Mouse (Mus musculus) liver, embryonic 11.5 days (tissue): ENCODE measurements at regions not wholly inside any gene's neighbourhood (a gene's known extent, or its start where the extent isn't known, plus 50 kb on each side); places are given as distances from the start of the nearest gene placed in this dataset.

ENCODE experiments used
- ATAC-seq: fragments of 200-750 bp; cut with Nextera tagmentation; replicated peaks from 2 replicates; pipeline ENCODE4 v1.8.0; 2017; ENCODE audit warnings: moderate number of reproducible peaks, mild to moderate bottlenecking, moderate TSS enrichment, moderate library complexity; ENCODE audit not compliant: low FRiP score
- DNase-seq: peaks from one replicate; pipeline ENCODE4 v3.0.0-alpha.2; 2017; ENCODE audit warnings: low spot score
- H3K27ac ChIP-seq: fragments of 300-500 bp; sonication (generic); 2 replicates; pipeline ENCODE4 v1.5.1; 2014; ENCODE audit warnings: mild to moderate bottlenecking, low read depth, low read length, control low read depth
- H3K27me3 ChIP-seq: fragments of 300-500 bp; sonication (generic); replicated peaks from 2 replicates; pipeline ENCODE4 v1.6.1; 2014; ENCODE audit warnings: low read length, mixed read lengths; ENCODE audit not compliant: control insufficient read depth, insufficient read depth
- H3K36me3 ChIP-seq: fragments of 300-500 bp; sonication (generic); 2 replicates; pipeline ENCODE4 v1.6.1; 2014; ENCODE audit warnings: mild to moderate bottlenecking, low read length, moderate library complexity, mixed read lengths; ENCODE audit not compliant: control insufficient read depth, insufficient read depth
- H3K4me1 ChIP-seq: fragments of 300-500 bp; sonication (generic); replicated peaks from 2 replicates; pipeline ENCODE4 v1.6.1; 2014; ENCODE audit warnings: low read length, mixed read lengths; ENCODE audit not compliant: control insufficient read depth, insufficient read depth
- H3K4me2 ChIP-seq: fragments of 300-500 bp; sonication (generic); 2 replicates; pipeline ENCODE4 v1.6.1; 2014; ENCODE audit warnings: mild to moderate bottlenecking, control low read depth, moderate library complexity
- H3K4me3 ChIP-seq: fragments of 300-500 bp; sonication (generic); 2 replicates; pipeline ENCODE4 v1.5.1; 2014; ENCODE audit warnings: low read depth, low read length, control low read depth
- H3K9ac ChIP-seq: fragments of 300-500 bp; sonication (generic); 2 replicates; pipeline ENCODE4 v1.6.1; 2014; ENCODE audit warnings: low read depth, low read length, control low read depth
- H3K9me3 ChIP-seq: fragments of 300-500 bp; sonication (generic); 2 replicates; pipeline ENCODE4 v1.6.1; 2016; ENCODE audit warnings: low read length, inconsistent platforms, mixed read lengths; ENCODE audit not compliant: control insufficient read depth
- WGBS: fragments of 180-500 bp; shearing (Covaris S2); extraction: QIAGEN DNeasy Blood & Tissue Kit; methylation state at CpG from one replicate; pipeline ENCODE4 v1.1.7; 2014; 5-methylcytosine and 5-hydroxymethylcytosine counted together

- ATAC-seq: no peak
- H3K4me2 ChIP-seq: no peak overlapping the region
- no peak for DNase-seq
- no peaks in the 10 kb centered on the region for H3K36me3 ChIP-seq
- H3K4me1 ChIP-seq: no peaks in the 10 kb centered on the region
- H3K4me3 ChIP-seq: no peak overlapping the region
- no peaks in the 10 kb centered on the region for H3K9me3 ChIP-seq
- H3K27me3 ChIP-seq: no peaks in the 10 kb centered on the region
- no peak overlapping the region for H3K9ac ChIP-seq
- 76% methylated on average over 11 of the region's 11 CpGs for WGBS
- no peak overlapping the region for H3K27ac ChIP-seq
These were observed 144.2 kb downstream of the Cmpk2 start for GRCm38 (mm10) chr12:26613086-26613705.

- Histone ChIP-seq H3K27me3 (no peaks in the 10 kb centered on the region), H3K27ac (no peak overlapping the region), H3K4me2 (no peak overlapping the region), H3K9me3 (no peaks in the 10 kb centered on the region), H3K36me3 (no peaks in the 10 kb centered on the region), H3K4me1 (no peaks in the 10 kb centered on the region), H3K4me3 (no peak overlapping the region), H3K9ac (no peak overlapping the region)
- WGBS: 72% methylated on average over 3 of the region's 3 CpGs
- ATAC-seq (no peak), DNase-seq (no peak)
These were observed 141.1 kb downstream of the Cmpk2 start for GRCm38 (mm10) chr12:26610079-26610478.

GRCm38 (mm10) chr12:26598501-26598900 is 129.5 kb downstream of the Cmpk2 start:
- Histone ChIP-seq H3K4me2 (no peak overlapping the region), H3K9me3 (no peaks in the 10 kb centered on the region), H3K27ac (no peak overlapping the region), H3K9ac (no peak overlapping the region), H3K4me1 (no peaks in the 10 kb centered on the region), H3K4me3 (no peak overlapping the region), H3K27me3 (no peaks in the 10 kb centered on the region), H3K36me3 (no peaks in the 10 kb centered on the region)
- ATAC-seq: no peak
- DNase-seq: no peak

- DNase-seq (no peak), ATAC-seq (no peak)
- no peaks in the 10 kb centered on the region for H3K36me3 ChIP-seq
- H3K4me1 ChIP-seq: no peaks in the 10 kb centered on the region
- H3K27ac ChIP-seq: no peak overlapping the region
- H3K4me2 ChIP-seq: no peak overlapping the region
- no peak overlapping the region for H3K4me3 ChIP-seq
- H3K9me3 ChIP-seq: no peaks in the 10 kb centered on the region
- no peaks in the 10 kb centered on the region for H3K27me3 ChIP-seq
- no peak overlapping the region for H3K9ac ChIP-seq
These were observed 123.1 kb downstream of the Cmpk2 start for GRCm38 (mm10) chr12:26592125-26592524.

- Histone ChIP-seq H3K27me3 (no peaks in the 10 kb centered on the region), H3K9me3 (no peaks in the 10 kb centered on the region), H3K4me1 (no peaks in the 10 kb centered on the region), H3K4me3 (no peak overlapping the region), H3K4me2 (no peak overlapping the region), H3K9ac (no peak overlapping the region), H3K27ac (no peak overlapping the region), H3K36me3 (no peaks in the 10 kb centered on the region)
- DNase-seq (no peak), ATAC-seq (no peak)
These were observed 120.1 kb downstream of the Cmpk2 start for GRCm38 (mm10) chr12:26589091-26589490.

- 80% methylated on average over 6 of the region's 6 CpGs for WGBS
- Histone ChIP-seq H3K9me3 (no peaks in the 10 kb centered on the region), H3K27me3 (no peaks in the 10 kb centered on the region), H3K36me3 (no peaks in the 10 kb centered on the region), H3K9ac (no peak overlapping the region), H3K4me3 (no peak overlapping the region), H3K4me1 (no peaks in the 10 kb centered on the region), H3K27ac (no peak overlapping the region), H3K4me2 (no peak overlapping the region)
- ATAC-seq (no peak), DNase-seq (no peak)
These were observed 108.4 kb downstream of the Cmpk2 start for GRCm38 (mm10) chr12:26577438-26577837.

- WGBS: 89% methylated on average over 7 of the region's 7 CpGs
These were observed 102.6 kb downstream of the Cmpk2 start for GRCm38 (mm10) chr12:26571602-26572001.

GRCm38 (mm10) chr12:26567435-26567834 is 98.4 kb downstream of the Cmpk2 start:
- DNase-seq (no peak), ATAC-seq (no peak)
- H3K27me3 ChIP-seq: no peaks in the 10 kb centered on the region
- H3K36me3 ChIP-seq: no peaks in the 10 kb centered on the region
- H3K9ac ChIP-seq: no peak overlapping the region
- no peaks in the 10 kb centered on the region for H3K9me3 ChIP-seq
- WGBS: 78% methylated on average over 4 of the region's 4 CpGs
- no peak overlapping the region for H3K27ac ChIP-seq
- no peak overlapping the region for H3K4me2 ChIP-seq
- no peaks in the 10 kb centered on the region for H3K4me1 ChIP-seq
- H3K4me3 ChIP-seq: no peak overlapping the region

More at GRCm38 (mm10) chr12:26571602-26572001, 102.6 kb downstream of the Cmpk2 start:
- no peak overlapping the region for H3K27ac ChIP-seq
- ATAC-seq (no peak), DNase-seq (no peak)
- H3K4me1 ChIP-seq: no peaks in the 10 kb centered on the region
- no peaks in the 10 kb centered on the region for H3K36me3 ChIP-seq
- H3K4me3 ChIP-seq: no peak overlapping the region
- H3K9ac ChIP-seq: no peak overlapping the region
- H3K9me3 ChIP-seq: no peaks in the 10 kb centered on the region
- no peaks in the 10 kb centered on the region for H3K27me3 ChIP-seq
- no peak overlapping the region for H3K4me2 ChIP-seq

GRCm38 (mm10) chr12:26562858-26563257 is 93.9 kb downstream of the Cmpk2 start:
- H3K36me3 ChIP-seq: no peaks in the 10 kb centered on the region
- WGBS: 76% methylated on average over 6 of the region's 6 CpGs
- DNase-seq: no peak

More at GRCm38 (mm10) chr12:26562858-26563257, 93.9 kb downstream of the Cmpk2 start:
- H3K4me1 ChIP-seq: no peaks in the 10 kb centered on the region
- no peak for ATAC-seq
- H3K4me3 ChIP-seq: no peak overlapping the region
- no peak overlapping the region for H3K27ac ChIP-seq
- no peak overlapping the region for H3K4me2 ChIP-seq
- H3K9ac ChIP-seq: no peak overlapping the region
- no peaks in the 10 kb centered on the region for H3K27me3 ChIP-seq
- no peaks in the 10 kb centered on the region for H3K9me3 ChIP-seq
